Mouse (Mus musculus): Measurements from ENCODE around the gene Rybp. TPM values are rescaled to one million over a fixed set of nuclear protein-coding genes. Genes with fewer than 3 reads are reported as not detected.

The Rybp gene
- polyA plus RNA-seq, 1 experiment from 2014 or later: 9.2 TPM

- H3K27me3 ChIP-seq (ENCODE audit: insufficient read depth, poor library complexity, severe bottlenecking): peaks cover 41% of the 10 kb centered on the region; the same call in 1 of the 2 replicates
- H3K9me3 ChIP-seq: no peaks in the 10 kb centered on the region
- no peak for DNase-seq (ENCODE audit: low spot score)
- no peak overlapping the region for H3K27ac ChIP-seq
- no peaks in the 10 kb centered on the region for H3K36me3 ChIP-seq
- WGBS: 76% methylated on average over 8 of the region's 8 CpGs
- H3K4me3 ChIP-seq: no peak overlapping the region
- peaks cover 2% of the 10 kb centered on the region; the same call in 1 of the 2 replicates for H3K4me1 ChIP-seq (replicated peaks)
These were observed 26.9 kb upstream of the Rybp start for GRCm38 (mm10) chr6:100314201-100314600.

GRCm38 (mm10) chr6:100311167-100311566 lies 23.9 kb upstream of the Rybp start:
- H3K36me3 ChIP-seq: no peaks in the 10 kb centered on the region
- peaks cover 41% of the 10 kb centered on the region for H3K27me3 ChIP-seq (ENCODE audit: insufficient read depth, poor library complexity, severe bottlenecking)
- no peak for DNase-seq (ENCODE audit: low spot score)
- no peak overlapping the region for H3K27ac ChIP-seq
- 96% methylated on average over 1 of the region's 1 CpGs for WGBS
- H3K9me3 ChIP-seq: no peaks in the 10 kb centered on the region
- no peak overlapping the region for H3K4me3 ChIP-seq
- peaks cover 2% of the 10 kb centered on the region; the same call in 1 of the 2 replicates for H3K4me1 ChIP-seq (replicated peaks)

GRCm38 (mm10) chr6:100304831-100305230 lies 17.5 kb upstream of the Rybp start:
- no peak for DNase-seq (ENCODE audit: low spot score)
- 67% methylated on average over 10 of the region's 10 CpGs for WGBS
- Histone ChIP-seq H3K4me3 (no peak overlapping the region), H3K36me3 (no peaks in the 10 kb centered on the region), H3K27ac (no peak overlapping the region), H3K9me3 (no peaks in the 10 kb centered on the region), H3K27me3 (ENCODE audit: insufficient read depth, poor library complexity, severe bottlenecking) (peaks cover 44% of the 10 kb centered on the region), H3K4me1 (replicated peaks) (peaks cover 30% of the 10 kb centered on the region)

DNA sequence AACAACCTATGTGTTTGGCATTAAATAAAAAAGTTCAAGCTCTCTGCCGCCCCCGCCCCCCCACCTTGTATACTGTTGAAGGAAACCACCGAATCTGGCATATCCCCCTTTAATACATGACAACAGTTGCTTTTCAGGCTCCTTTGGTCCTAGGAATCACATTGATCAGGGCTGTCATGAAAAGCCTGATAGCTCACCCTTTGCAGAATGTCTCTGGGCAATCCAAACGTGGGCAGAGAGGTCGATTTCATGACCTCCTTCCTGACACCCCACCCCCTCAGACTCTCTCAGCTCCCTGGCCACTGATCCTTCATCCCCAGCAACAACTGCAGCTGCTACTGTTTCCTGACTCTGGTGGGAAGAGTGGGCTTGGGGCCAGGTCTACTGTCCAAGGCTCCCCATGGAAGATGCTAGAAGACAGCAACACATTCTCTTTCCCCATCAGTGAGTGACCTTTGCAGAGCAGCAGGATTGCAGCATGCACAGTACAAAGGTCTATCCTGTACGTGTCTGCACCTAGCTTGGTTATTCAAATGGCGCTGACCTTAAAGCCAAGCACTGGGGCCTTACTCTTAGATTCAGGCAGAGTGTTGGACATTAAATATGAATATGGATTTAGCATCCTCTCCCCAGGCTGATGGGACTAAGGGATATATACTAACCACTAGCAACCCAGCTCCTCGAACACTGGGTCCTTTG lies 14.3 kb upstream of the Rybp start:
- Histone ChIP-seq H3K27ac (no peak overlapping the region), H3K27me3 (ENCODE audit: insufficient read depth, poor library complexity, severe bottlenecking) (peaks cover 60% of the 10 kb centered on the region), H3K9me3 (no peaks in the 10 kb centered on the region), H3K4me1 (replicated peaks) (peaks cover 30% of the 10 kb centered on the region), H3K4me3 (no peak overlapping the region), H3K36me3 (no peaks in the 10 kb centered on the region)
- 62% methylated on average over 8 of the region's 8 CpGs for WGBS
- no peak for DNase-seq (ENCODE audit: low spot score)

DNA sequence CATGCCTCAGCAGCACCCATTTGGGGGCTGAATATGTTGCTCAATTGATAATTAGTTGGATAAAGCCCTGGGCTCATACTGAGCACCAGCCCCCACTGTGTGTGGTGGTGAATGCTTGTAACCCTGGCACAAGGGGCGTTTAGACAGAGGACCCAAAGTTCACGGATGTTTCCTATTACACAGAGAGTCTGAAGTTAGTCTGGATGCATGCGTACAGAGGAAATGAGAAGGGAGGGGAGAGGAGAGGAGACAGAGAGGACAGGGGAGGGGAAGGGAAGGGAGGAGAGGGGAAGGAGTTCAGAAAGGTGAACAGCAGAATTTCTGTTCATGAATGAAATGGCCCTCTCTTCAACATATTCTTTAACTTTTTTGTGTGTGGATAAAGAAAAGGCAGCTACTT lies 13.5 kb upstream of the Rybp start:
- no peak for DNase-seq (ENCODE audit: low spot score)
- Histone ChIP-seq H3K36me3 (no peaks in the 10 kb centered on the region), H3K4me1 (replicated peaks) (peaks cover 30% of the 10 kb centered on the region), H3K27me3 (ENCODE audit: insufficient read depth, poor library complexity, severe bottlenecking) (peaks cover 65% of the 10 kb centered on the region), H3K9me3 (no peaks in the 10 kb centered on the region), H3K4me3 (no peak overlapping the region), H3K27ac (no peak overlapping the region)
- whole genome bisulfite sequencing: 31% methylated on average over 3 of the region's 3 CpGs

DNA sequence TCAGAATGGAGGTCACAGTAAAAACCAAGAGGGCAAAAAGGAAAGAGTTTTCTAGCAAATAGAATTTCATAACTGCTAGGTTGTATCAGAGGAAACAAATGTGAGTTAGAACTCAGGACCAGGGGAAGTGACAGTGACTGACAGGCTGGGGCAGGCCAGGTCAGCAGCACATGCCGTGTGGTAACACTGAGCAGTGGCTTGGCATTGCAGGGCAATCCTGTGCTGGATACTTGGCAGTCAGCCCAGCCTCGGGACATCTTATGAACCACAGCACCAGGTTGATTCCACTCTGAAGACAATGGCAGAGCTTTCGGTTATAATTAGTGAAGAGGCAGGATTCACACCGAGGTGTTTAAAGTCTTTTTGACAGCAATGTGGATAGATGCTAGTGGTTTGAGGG lies 11.7 kb upstream of the Rybp start:
- no peak for DNase-seq (ENCODE audit: low spot score)
- no peak overlapping the region for H3K4me3 ChIP-seq
- H3K4me1 ChIP-seq (replicated peaks): peaks cover 24% of the 10 kb centered on the region
- WGBS: 73% methylated on average over 4 of the region's 4 CpGs
- H3K27ac ChIP-seq: no peak overlapping the region
- H3K36me3 ChIP-seq: no peaks in the 10 kb centered on the region
- no peaks in the 10 kb centered on the region for H3K9me3 ChIP-seq
- peaks cover 71% of the 10 kb centered on the region for H3K27me3 ChIP-seq (ENCODE audit: insufficient read depth, poor library complexity, severe bottlenecking)

- no peak overlapping the region for H3K4me3 ChIP-seq
- no peak overlapping the region for H3K27ac ChIP-seq
- H3K9me3 ChIP-seq: no peaks in the 10 kb centered on the region
- 86% methylated on average over 8 of the region's 8 CpGs for WGBS
- peaks cover 19% of the 10 kb centered on the region for H3K4me1 ChIP-seq (replicated peaks)
- DNase-seq (ENCODE audit: low spot score): no peak
- no peaks in the 10 kb centered on the region for H3K36me3 ChIP-seq
- peaks cover 77% of the 10 kb centered on the region for H3K27me3 ChIP-seq (ENCODE audit: insufficient read depth, poor library complexity, severe bottlenecking)
These were observed 10.3 kb upstream of the Rybp start for GRCm38 (mm10) chr6:100297536-100297935.

GRCm38 (mm10) chr6:100292411-100292810 lies 5.1 kb upstream of the Rybp start:
- H3K4me3 ChIP-seq: no peak overlapping the region
- no peaks in the 10 kb centered on the region for H3K9me3 ChIP-seq
- no peak overlapping the region for H3K27ac ChIP-seq
- H3K4me1 ChIP-seq (replicated peaks): peaks cover 12% of the 10 kb centered on the region
- no peak for DNase-seq (ENCODE audit: low spot score)
- no peaks in the 10 kb centered on the region for H3K36me3 ChIP-seq
- H3K27me3 ChIP-seq (ENCODE audit: insufficient read depth, poor library complexity, severe bottlenecking): peaks cover 68% of the 10 kb centered on the region
- WGBS: 94% methylated on average over 6 of the region's 6 CpGs

- WGBS: 79% methylated on average over 5 of the region's 5 CpGs
- Histone ChIP-seq H3K4me3 (no peak overlapping the region), H3K27me3 (ENCODE audit: insufficient read depth, poor library complexity, severe bottlenecking) (peaks cover 51% of the 10 kb centered on the region), H3K36me3 (no peaks in the 10 kb centered on the region), H3K27ac (no peak overlapping the region), H3K4me1 (replicated peaks) (peaks cover 31% of the 10 kb centered on the region), H3K9me3 (no peaks in the 10 kb centered on the region)
- DNase-seq (ENCODE audit: low spot score): no peak
These were observed 1.8 kb upstream of the Rybp start for GRCm38 (mm10) chr6:100289058-100289457.

- H3K27ac ChIP-seq: no peak overlapping the region
- peaks cover 49% of the 10 kb centered on the region for H3K27me3 ChIP-seq (ENCODE audit: insufficient read depth, poor library complexity, severe bottlenecking)
- peaks cover 35% of the 10 kb centered on the region for H3K4me1 ChIP-seq (replicated peaks)
- DNase-seq (ENCODE audit: low spot score): no peak
- H3K9me3 ChIP-seq: no peaks in the 10 kb centered on the region
- H3K36me3 ChIP-seq: 0 out of 2 replicates have a peak, but pooled peaks cover 3% of the 10 kb centered on the region
- H3K4me3 ChIP-seq: peak overlapping the region; percentile 78; the same call in 1 of the 2 replicates
- 55% methylated on average over 4 of the region's 4 CpGs for WGBS
These were observed 1.4 kb upstream of the Rybp start for GRCm38 (mm10) chr6:100288730-100289035.

GRCm38 (mm10) chr6:100288016-100288729 lies 888 bp upstream of the Rybp start:
- no peaks in the 10 kb centered on the region for H3K9me3 ChIP-seq
- H3K27ac ChIP-seq: peak overlapping the region; percentile 98
- WGBS: 2% methylated on average over 23 of the region's 23 CpGs
- 0 out of 2 replicates have a peak, but pooled peaks cover 4% of the 10 kb centered on the region for H3K36me3 ChIP-seq
- H3K27me3 ChIP-seq (ENCODE audit: insufficient read depth, poor library complexity, severe bottlenecking): peaks cover 44% of the 10 kb centered on the region
- peaks cover 35% of the 10 kb centered on the region for H3K4me1 ChIP-seq (replicated peaks)
- no peak for DNase-seq (ENCODE audit: low spot score)
- H3K4me3 ChIP-seq: peak overlapping the region; percentile 78

GRCm38 (mm10) chr6:100286573-100287333 lies 532 bp downstream of the Rybp start:
- WGBS: 4% methylated on average over 111 of the region's 117 CpGs
- peaks cover 35% of the 10 kb centered on the region for H3K4me1 ChIP-seq (replicated peaks)
- H3K4me3 ChIP-seq: peak overlapping the region; percentile 78
- DNase-seq (ENCODE audit: low spot score): peak; percentile 73
- H3K9me3 ChIP-seq: no peaks in the 10 kb centered on the region
- H3K27ac ChIP-seq: peak overlapping the region; percentile 98
- H3K27me3 ChIP-seq (ENCODE audit: insufficient read depth, poor library complexity, severe bottlenecking): peaks cover 33% of the 10 kb centered on the region
- peaks cover 7% of the 10 kb centered on the region; the same call in 1 of the 2 replicates for H3K36me3 ChIP-seq
